Mouse (Mus musculus): ENCODE results near the gene Tex44.

Tex44 gene

DNA sequence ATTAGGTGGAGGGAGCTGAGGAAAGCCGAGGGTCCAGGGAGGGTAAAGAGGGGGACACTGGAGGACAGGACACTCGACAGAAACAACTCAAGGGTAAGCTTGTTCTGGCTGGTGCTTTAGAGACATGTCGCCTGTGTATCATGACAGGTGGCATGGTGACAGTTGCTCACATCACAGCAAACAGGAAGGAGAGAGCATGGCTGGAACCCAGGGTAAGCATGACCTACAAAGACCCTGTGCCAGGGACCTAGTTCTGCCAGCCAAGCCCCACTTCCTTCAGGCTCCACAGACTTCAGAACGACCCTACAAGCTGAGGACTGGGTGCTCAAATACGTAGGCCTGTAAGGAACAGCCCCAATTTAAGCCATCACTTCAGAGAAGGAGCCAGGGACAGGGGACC lies 2.2 kb upstream of the Tex44 start:
- in situ Hi-C loops (cut with MboI, MseI): no loop called here

DNA sequence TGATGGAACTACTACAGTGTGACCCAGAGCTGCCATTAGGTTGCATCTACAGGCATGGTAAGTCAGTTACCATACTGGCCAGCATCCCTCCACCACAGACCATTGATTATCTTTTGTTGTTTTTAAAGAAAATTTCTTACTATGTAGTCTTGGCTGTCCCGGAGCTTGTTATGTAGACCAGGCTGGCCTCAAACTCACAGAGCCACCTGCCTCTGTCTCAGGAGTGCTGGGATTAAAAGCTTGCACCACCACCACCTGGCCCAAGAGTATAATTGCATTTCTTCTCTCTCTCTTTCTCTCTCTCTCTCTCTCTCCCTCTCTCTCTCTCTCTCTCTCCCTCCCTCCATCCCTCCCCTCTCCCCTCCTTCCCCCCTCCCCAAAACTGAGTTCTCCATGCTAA lies 1.8 kb upstream of the Tex44 start:
- in situ Hi-C loops (cut with MboI, MseI): no loop called here

DNA sequence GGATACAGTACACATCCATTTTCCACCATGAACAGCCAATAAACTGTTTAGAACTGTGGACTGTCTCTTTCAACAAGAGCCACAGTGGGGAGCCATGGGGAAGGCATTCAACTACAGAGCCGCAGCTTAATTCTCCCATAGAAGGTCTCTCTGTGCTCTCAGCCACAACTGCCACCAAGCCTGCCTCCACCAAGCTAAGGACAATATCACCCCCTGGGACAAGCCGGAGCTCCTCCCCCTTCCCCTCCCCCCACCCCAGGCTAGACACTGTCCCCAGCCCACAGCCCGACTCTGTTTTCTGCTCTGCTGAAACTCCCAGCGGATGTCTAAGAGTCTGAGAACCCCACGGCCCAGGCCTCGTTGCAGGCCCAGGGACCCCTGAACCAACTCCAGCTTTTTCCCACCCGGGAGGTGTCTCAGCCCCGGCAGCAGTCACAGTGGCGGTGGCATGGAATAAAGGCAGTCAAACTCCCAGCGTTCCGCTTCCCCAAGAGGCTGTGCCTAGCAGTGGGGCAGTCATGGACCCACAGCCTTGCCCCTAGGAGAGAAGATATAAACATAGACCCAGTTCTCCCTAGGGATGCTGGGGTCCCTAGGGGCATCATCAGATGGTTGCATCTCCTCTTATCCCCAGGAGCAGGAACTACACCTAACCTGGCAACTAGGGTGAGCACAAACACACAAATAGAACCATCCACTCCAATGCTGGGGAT lies 1.1 kb upstream of the Tex44 start:
- in situ Hi-C loops (cut with MboI, MseI): loop anchor here (5.0 to 25.0 kb wide), 2 partner anchors 38 to 1437 kb away; partner anchors contain the start of gene Dgkd

DNA sequence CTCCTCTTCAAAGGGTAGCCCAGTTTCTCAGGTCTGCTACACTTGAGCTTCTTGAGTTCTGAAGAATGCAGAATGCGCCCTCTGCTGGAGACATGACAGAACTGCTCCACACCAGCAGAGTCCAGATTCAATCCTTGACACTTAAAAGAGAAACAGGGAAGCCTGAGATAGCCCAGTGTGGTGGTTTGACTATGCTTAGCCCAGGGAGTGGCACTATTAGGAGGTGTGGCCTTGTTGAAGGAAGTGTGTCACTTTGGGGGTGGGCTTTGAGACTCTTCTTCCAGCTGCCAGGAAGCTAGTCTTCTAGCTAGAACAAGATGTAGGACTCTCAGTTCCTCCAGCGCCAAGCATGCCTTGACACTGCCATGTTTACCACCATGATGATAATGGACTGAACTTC lies 3.9 kb downstream of the Tex44 start:
- in situ Hi-C loops (cut with MboI, MseI): loop anchor here (5.0 to 25.0 kb wide), 2 partner anchors 68 to 1432 kb away; partner anchors contain the start of gene Dgkd

DNA sequence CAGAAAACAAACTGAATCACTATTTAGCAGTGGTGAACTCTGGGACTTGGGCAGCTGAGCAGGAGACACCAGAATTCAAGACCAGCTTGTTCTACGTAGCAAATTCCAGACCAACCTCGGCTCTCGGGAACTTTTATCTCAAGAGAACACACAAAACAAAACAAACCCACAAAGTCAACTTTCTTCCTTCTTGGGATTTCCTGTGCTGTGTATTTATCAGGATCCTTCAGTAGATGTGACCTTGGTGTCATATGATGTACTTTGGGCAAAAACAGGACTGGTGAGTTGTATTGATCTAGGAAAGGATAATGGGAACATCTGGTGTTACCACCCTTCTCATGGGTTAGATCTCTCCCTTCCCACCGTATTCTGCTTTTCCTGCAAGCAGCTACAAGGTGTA lies 6.6 kb downstream of the Tex44 start:
- in situ Hi-C loops (cut with MboI, MseI): loop anchor here (5.0 to 25.0 kb wide), 2 partner anchors 70 to 1430 kb away; partner anchors contain the start of gene Dgkd

DNA sequence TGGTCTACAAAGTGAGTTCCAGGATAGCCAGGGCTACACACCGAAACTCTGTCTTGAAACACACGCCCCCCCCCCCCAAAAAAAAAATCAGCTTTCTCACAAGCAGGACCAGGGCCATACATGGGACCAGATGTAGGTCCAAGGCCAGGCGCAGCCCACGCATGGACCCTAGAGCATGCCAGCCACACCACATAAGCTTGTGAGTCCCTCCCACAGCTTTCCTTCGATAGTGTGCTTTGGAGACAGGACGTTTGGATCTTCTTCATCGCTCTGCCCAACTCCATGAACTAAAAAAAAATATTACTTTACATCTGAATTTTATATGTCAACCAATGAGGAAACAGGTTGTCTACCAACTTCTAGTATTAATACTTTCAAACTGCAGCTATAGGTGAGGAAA lies 7.2 kb downstream of the Tex44 start:
- in situ Hi-C loops (cut with MboI, MseI): loop anchor here (5.0 to 25.0 kb wide), 2 partner anchors 71 to 1429 kb away; partner anchors contain the start of gene Dgkd

DNA sequence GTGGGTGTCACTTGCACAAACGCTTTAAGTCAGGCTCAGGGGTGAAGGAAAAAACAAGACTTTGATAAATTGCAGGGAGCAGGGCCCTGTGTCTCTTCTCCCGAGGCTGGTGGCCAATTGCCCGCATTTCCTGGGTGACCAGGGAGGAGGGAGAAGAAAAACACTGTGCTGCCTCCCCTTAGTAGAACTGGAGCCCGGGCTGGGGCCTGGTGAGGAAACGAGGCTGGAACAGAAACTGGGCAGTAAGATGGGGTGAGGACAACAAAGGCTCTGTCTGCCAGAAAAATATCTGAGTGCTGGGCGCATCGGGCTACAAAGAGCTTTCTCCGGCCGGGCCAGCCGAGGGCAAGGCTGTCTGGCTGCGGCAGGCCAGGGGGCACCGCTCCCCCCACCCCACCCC lies 7.9 kb downstream of the Tex44 start:
- in situ Hi-C loops (cut with MboI, MseI): loop anchor here (5.0 to 25.0 kb wide), 2 partner anchors 72 to 1428 kb away; partner anchors contain the start of gene Dgkd

DNA sequence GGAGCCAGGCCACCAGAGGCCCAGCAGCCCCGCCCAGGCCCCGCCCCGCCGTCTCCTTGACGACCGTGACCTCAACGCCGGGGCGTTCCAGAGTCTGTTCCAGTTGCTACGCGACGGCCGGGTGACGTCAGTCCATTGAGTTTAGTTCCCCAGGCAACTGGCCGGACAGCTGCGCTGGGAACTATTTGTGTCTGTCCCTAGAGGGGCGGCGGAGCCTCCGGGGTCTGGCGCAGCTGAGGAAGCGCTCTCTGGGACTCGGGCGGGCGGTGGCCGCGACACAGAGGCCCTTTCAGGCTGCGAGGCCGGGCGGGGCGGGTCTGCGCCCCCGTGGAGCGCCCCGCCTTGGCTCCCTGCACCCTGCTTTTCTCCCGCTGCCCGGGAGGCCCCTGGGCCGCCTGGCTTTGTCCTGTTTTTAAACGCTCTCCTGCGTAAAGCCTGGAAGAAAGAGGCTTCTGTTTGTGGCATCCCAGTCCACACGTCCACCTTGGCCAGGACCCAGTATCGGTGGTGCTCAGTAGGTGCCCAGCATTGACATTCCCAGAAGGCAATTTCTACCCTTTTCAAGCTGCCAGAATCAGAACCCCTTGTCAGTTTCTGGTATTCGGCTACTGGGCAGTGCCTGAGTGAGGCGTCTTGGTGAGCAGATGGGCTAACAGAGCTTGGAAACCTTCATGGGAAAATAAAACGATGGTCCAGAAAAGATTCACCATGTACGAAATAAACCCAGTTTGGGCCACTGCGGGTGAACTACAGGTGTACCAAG lies 8.5 kb downstream of the Tex44 start:
- in situ Hi-C loops (cut with MboI, MseI): loop anchor here (5.0 to 25.0 kb wide), 3 partner anchors 68 to 1428 kb away; partner anchors contain the start of gene Dgkd

DNA sequence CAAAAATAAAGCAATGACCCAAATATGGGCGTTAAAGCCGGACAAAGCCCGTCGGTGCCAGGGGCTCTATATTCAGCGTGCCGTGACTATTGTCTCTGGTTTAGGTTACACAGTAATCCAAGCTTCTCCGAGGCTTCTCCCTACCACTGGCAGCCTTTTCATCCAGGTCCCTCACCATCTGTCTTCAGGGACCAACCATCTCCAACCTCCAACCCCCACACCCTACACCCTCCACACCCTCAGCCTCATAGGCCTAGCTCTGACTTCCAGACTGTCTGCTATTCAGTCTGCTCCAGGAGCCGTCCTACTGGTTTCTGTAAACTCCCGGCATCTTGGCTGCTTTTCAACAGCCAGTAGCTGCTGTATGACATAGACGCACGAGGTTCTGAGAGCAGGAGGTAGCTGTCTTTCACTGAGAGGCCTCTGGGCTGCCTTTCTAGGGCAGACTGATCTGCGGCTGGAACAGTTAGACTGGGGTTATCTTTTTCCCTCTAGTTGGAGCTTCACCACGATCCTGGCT lies 9.2 kb downstream of the Tex44 start:
- in situ Hi-C loops (cut with MboI, MseI): loop anchor here (5.0 to 25.0 kb wide), 2 partner anchors 67 to 1427 kb away; partner anchors contain the start of gene Dgkd

DNA sequence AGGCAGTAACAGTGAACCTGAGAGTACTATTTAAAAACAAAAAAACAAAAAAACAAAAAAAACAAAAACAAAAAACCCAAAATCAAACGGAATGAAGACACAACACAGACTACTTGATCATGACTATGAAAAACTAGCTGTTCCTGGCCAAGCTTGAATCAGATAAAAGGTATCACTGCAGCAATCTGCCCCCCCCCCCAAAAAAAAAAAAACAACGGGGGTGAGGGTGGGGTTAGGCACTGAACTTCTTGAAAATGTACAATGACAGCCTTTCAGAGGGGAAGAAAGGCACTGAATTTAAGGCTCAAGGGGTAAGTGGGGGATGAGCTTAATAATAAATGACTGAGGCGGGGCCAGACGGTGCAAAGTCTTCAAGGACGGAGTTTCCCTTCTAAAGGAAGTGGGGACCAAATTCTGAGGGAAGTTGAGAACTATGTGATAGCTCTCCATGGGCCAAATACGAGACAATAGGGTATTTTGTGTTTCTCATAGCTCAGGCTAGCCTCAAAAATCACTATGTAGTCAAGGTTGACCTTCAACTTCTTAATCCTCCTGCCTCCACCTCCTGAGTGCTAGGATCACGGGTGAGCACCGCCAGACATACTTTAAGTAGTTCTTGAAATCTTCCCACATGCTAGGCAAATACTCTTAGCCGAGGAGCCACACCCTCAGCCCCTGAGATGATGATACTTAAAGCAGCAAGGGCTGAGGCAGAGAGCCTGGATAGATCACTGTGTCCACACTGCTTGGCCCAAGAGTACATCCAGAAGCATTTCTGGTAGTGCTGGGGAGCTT lies 11.3 kb downstream of the Tex44 start:
- in situ Hi-C loops (cut with MboI, MseI): loop anchor here (5.0 to 25.0 kb wide), 2 partner anchors 65 to 1425 kb away; partner anchors contain the start of gene Dgkd

DNA sequence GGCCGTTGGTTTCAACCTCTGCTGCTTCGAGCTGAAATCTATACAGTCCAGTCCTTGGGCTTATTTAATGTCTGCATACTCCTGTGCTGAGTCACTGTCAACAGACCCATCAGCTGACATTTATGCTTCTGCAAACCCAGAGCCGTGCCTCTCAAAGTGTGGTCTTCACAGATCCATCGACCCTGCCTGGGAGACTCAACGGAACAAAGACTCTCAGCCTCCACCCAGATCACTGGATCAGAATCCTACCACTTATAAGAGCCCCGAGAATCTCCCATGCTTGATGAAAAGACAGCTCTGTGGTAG lies 11.8 kb downstream of the Tex44 start:
- in situ Hi-C loops (cut with MboI, MseI): loop anchor here (5.0 to 25.0 kb wide), 2 partner anchors 64 to 1424 kb away; partner anchors contain the start of gene Dgkd

DNA sequence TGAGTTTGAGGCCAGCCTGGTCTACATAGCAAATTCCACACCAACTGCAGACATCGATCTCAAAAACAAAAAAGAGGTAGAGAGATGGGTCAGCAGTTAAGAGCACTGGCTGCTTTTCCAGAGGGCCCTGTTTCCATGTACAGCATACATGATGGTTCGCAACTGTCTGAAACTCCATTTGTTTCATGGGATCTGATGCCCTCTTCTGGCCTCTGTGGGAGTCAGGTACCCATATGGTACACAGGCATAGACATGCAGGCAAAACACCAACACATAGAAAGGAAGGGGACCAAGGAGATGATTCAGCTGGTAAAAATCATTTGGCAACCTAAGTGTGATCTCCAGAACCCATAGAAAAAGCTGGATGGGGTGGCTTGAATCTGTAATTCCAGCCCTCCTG lies 12.4 kb downstream of the Tex44 start:
- in situ Hi-C loops (cut with MboI, MseI): loop anchor here (5.0 to 25.0 kb wide), 2 partner anchors 64 to 1424 kb away; partner anchors contain the start of gene Dgkd

DNA sequence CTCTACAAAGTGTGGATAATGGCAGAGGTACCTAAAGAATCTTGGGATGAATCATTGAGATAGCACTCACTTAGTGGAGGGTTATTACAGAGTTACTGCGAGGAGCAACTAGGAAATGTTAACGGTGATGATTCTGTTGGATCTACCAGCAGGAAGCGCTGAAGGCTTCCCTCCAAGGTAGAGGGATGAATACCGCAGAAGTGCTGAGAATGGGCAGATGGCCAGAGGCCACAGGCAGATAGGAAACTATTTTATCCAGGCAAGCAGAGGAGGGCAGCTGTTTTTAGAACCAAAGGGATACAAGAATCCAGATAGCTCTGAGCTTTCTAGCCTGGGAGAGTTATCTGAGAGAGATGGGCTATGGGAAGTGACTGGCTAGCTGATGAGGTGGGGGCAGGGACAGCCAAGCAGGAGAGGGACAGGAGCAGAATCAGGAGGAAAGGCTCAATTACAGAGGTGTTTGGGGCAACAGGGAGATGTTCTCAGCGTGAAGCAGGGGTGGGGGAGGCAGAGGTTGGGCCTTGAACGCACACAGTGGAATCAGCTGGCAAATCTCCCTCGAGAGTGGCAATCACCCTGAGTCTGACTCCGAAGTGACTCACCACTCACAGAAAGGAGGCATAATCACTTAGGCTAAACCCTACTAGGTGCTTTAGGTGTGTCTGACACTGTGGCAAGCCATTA lies 13.5 kb downstream of the Tex44 start:
- in situ Hi-C loops (cut with MboI, MseI): loop anchor here (5.0 to 25.0 kb wide), 4 partner anchors 38 to 1423 kb away; partner anchors contain the start of gene Dgkd

DNA sequence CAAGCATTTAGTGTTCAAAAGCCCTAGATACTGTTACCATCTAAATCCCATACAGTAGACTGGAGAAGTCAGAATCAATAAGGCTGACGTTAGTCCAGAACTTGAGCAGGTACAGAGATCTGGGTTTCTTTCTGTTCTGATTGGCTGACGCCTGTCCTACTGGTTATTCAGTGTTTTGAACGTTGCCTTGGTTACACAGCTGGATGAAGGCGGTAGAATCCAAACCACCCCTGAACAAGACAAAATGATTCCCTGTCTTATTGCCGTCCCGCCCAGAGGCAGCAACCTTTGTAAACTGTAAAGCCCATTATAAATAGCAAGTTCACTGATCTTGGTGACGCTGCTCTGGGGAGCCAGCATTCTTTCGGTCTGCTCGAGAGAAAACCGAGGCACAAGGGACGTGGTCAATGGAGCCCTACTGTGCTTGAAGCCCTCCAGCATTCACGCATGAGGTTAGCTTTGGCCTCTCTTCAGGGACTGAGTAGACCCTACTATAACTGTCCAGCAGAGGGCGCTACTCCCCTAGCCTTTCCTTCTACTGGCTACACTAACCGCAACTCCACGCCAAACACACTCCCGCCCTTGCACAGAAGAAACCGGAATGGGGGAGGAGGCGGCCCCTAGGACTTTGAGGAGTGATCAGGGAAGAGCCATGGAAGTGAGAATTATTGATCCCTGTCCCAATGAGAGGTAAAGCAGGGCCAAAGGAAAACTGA lies 14.2 kb downstream of the Tex44 start:
- in situ Hi-C loops (cut with MboI, MseI): loop anchor here (5.0 to 25.0 kb wide), 3 partner anchors 37 to 1422 kb away; partner anchors contain the start of gene Dgkd

DNA sequence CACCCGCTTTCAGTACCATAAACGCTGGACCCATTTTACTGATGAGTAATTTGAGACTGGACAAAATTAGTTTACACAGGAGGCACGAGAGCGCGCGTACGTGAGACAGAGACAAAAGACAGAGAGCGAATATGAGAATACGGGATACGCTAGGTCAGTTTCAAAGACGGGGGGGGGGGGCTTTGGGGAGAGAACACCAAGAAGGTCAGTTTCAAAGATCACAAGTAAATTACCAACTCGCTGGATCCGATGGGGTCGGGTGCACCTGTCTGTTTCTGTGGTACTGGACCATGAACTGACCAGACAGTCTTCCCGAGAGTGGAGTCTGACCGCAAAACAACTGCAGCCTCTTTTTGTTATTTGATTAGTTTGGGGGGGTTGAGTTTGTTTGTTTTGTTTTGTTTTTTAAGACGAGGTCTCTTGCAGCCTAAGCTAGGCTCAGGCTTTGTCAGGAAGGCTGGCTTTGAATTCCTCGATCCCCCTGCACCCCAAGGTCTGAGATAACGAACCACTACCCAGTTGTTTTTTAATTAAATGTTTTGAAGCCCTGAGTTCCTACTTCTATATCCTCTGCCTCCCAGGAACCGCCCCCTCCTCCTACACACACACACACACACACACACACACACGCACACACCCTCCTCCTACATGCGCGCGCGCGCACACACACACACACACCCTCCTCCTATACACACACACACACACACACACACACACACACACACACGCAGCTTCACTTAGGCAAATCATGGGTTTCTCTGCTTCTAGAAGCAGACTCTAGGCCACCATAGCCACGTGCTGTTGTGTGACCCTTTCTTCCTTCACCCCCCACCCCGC lies 15.0 kb downstream of the Tex44 start:
- in situ Hi-C loops (cut with MboI, MseI): loop anchor here (5.0 to 25.0 kb wide), 3 partner anchors 36 to 1421 kb away; partner anchors contain the start of gene Dgkd

DNA sequence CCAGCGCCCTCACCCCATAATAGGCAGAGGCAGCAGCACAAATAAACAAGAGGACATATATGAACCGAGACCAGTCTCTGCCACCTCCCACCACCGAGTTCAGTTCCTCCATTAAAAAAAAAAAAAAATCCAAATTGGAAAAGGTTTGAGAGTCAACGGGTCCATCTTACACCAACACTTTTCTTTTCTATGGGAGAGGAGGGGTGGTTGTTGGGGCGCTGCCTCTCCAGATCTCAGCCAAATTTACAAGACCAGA lies 15.5 kb downstream of the Tex44 start:
- in situ Hi-C loops (cut with MboI, MseI): loop anchor here (5.0 to 25.0 kb wide), 3 partner anchors 36 to 1421 kb away; partner anchors contain the start of gene Dgkd

DNA sequence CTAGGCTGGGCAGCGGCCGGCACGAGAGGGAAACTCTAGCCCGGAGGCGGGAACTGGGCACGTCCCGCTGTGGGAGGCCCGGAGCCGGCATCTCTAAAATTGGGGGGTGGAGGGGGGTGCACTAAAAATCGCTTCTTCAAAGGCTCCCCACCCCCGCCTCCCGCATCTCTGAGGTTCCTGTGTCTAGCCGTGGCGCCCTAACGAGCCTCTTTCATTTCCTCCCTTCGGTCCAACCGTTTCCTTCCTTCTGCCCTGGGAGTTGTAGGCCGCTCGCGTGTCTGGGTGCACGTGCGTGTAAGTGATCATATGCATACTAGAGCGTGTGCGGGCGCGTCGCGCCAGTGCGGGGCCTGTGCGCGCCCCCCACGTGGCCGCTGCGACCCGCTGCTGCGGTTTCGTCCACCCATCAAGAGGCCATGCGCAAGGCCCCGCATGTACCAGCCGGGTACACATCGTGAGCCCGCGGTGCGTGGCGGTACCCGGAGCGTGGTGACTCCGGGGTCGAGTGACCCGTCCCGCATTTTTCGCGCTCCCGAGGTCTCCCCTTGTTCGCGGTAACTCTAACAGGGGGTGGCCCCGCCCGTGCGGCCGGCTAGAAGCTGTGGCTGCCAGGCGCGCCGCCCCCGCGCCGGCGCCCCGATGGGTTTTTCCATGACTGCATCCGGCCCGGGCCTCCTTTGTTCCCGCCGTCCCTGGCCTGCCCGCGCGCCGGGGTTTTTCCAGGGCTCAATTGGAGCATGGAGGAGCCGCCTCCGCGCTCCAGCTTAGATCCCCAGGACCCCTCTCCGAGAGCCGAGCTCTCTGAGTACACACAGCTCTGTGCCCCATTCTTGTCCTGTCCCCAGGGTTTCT lies 16.1 kb downstream of the Tex44 start:
- in situ Hi-C loops (cut with MboI, MseI): loop anchor here (5.0 to 25.0 kb wide), 3 partner anchors 35 to 1420 kb away; partner anchors contain the start of gene Dgkd

DNA sequence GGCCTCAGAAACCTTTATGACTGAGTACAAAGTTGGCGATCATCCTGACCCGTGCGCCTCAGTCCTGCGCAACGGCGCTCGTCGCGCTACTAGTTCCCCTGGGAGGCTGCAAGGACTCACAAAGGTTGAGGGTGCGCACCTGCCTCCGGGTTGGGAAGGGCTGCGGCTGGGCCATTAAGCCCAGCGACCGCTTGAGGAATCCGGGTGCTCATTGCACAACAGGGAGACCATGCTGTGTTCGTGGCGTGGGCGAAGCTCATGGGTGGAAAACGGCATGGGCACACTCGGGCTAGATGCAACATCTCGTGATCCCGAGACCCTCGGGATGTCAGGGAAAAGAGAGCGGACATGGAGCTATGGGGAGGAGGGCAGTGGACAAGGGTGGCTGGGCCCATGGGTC lies 16.7 kb downstream of the Tex44 start:
- in situ Hi-C loops (cut with MboI, MseI): loop anchor here (5.0 to 25.0 kb wide), 3 partner anchors 34 to 1419 kb away; partner anchors contain the start of gene Dgkd
